Mouse (Mus musculus) MEL (cell line): ENCODE results near the gene Exoc4.

Source experiments
- CTCF ChIP-seq, 3 experiments: IDR thresholded peaks in 2 of 3; conservative IDR thresholded peaks in 1 of 3; 2 replicates each; pipeline ENCODE4 v1.5.1; 2011 to 2012; ENCODE audit warnings: low read length in 3 of 3, low read depth in 2 of 3, mild to moderate bottlenecking in 2 of 3, improper control_type of control experiment in 1 of 3, inconsistent platforms in 1 of 3, mixed read lengths in 1 of 3, moderate library complexity in 1 of 3; ENCODE audit not compliant: control insufficient read depth in 1 of 3, insufficient read depth in 1 of 3, poor library complexity in 1 of 3, severe bottlenecking in 1 of 3
- E2F4 ChIP-seq: IDR thresholded peaks from 2 replicates; pipeline ENCODE4 v1.6.1; 2011; ENCODE audit warnings: low read depth, low read length, improper control_type of control experiment, borderline replicate concordance
- EP300 ChIP-seq, 2 experiments: IDR thresholded peaks; 2 replicates each; pipeline ENCODE4 v1.6.1; 2011; ENCODE audit warnings: improper control_type of control experiment in 2 of 2, low read length in 2 of 2, low read depth in 1 of 2, mild to moderate bottlenecking in 1 of 2
- GABPA ChIP-seq: IDR thresholded peaks from 2 replicates; pipeline ENCODE4 v1.6.1; 2012; ENCODE audit warnings: low read depth, mild to moderate bottlenecking, inconsistent platforms, low read length, improper control_type of control experiment, moderate library complexity
- HCFC1 ChIP-seq: IDR thresholded peaks from 2 replicates; pipeline ENCODE4 v1.6.1; 2012; ENCODE audit warnings: low read depth, mild to moderate bottlenecking, inconsistent platforms, low read length, improper control_type of control experiment, moderate library complexity
- MAX ChIP-seq: IDR thresholded peaks from 2 replicates; pipeline ENCODE4 v1.6.1; 2011; ENCODE audit warnings: low read length, improper control_type of control experiment
- MAZ ChIP-seq: IDR thresholded peaks from 2 replicates; pipeline ENCODE4 v1.6.1; 2012; ENCODE audit warnings: low read depth, mild to moderate bottlenecking, inconsistent platforms, low read length, improper control_type of control experiment
- MEF2A ChIP-seq: IDR thresholded peaks from 2 replicates; pipeline ENCODE4 v1.6.1; 2014; ENCODE audit warnings: low read depth, mild to moderate bottlenecking, inconsistent platforms, low read length, improper control_type of control experiment; ENCODE audit not compliant: poor library complexity, insufficient replicate concordance, severe bottlenecking; ENCODE audit errors: extremely low read depth
- POLR2A ChIP-seq, 2 experiments: IDR thresholded peaks; 2 replicates each; pipeline ENCODE4 v1.6.1; 2011 to 2012; ENCODE audit warnings: low read length in 2 of 2, mild to moderate bottlenecking in 2 of 2, control low read depth in 1 of 2, improper control_type of control experiment in 1 of 2, low read depth in 1 of 2, moderate library complexity in 1 of 2; ENCODE audit not compliant: control insufficient read depth in 1 of 2, insufficient read depth in 1 of 2, poor library complexity in 1 of 2
- USF1 ChIP-seq: IDR thresholded peaks from 2 replicates; pipeline ENCODE4 v1.6.1; 2014; ENCODE audit warnings: low read depth, mild to moderate bottlenecking, inconsistent platforms, low read length, improper control_type of control experiment, moderate library complexity
- USF2 ChIP-seq, 2 experiments: IDR thresholded peaks; 2 replicates each; pipeline ENCODE4 v1.6.1; 2011 to 2012; ENCODE audit warnings: improper control_type of control experiment in 2 of 2, low read length in 2 of 2, borderline replicate concordance in 1 of 2, inconsistent platforms in 1 of 2, low read depth in 1 of 2, mild to moderate bottlenecking in 1 of 2; ENCODE audit not compliant: insufficient read depth in 1 of 2
- ZC3H11A ChIP-seq: IDR thresholded peaks from 2 replicates; pipeline ENCODE4 v1.6.1; 2012; ENCODE audit warnings: low read depth, mild to moderate bottlenecking, inconsistent platforms, low read length, improper control_type of control experiment

DNA sequence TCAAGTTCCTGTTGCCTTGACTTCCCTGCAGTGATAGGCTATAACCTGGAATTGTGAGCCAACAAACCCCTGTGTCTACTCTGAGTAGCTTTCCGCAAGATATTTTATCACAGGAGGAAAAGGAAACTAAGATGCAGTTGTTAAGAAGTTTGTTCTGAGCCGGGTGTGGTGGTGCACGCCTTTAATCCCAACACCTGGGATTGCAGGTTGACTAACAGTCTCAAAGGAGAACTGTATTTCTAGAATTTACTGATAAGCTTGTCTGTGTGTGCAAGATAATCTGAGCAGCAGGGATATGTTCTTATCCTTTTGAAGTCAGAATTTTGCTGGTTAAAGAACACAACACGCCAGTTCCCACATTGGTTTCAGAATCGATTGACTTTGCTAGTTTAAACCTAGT lies 651.1 kb downstream of the Exoc4 start:
- no peak for TF ChIP-seq CTCF (IDR thresholded peaks at IDR 0.05 in 2 of 3, conservative IDR thresholded peaks at IDR 0.05 in 1 of 3; ENCODE audit: control insufficient read depth in 1 of 3, insufficient read depth in 1 of 3, low read depth in 2 of 3, low read length in 3 of 3, poor library complexity in 1 of 3, severe bottlenecking in 1 of 3)
- TF ChIP-seq USF1 = no peak
- no peak for TF ChIP-seq USF2 (IDR thresholded peaks at IDR 0.05; ENCODE audit: borderline replicate concordance in 1 of 2, insufficient read depth in 1 of 2, low read depth in 1 of 2, low read length in 2 of 2)
- TF ChIP-seq POLR2A (IDR thresholded peaks at IDR 0.05; ENCODE audit: control insufficient read depth in 1 of 2, insufficient read depth in 1 of 2, low read depth in 1 of 2, low read length in 2 of 2, poor library complexity in 1 of 2) = no peak
- TF ChIP-seq MEF2A = no peak
- TF ChIP-seq HCFC1 = no peak
- no peak for TF ChIP-seq ZC3H11A
- no peak for TF ChIP-seq E2F4
- peak; percentile 82 to 88 for TF ChIP-seq EP300 (IDR thresholded peaks at IDR 0.05; ENCODE audit: low read depth in 1 of 2, low read length in 2 of 2)
- TF ChIP-seq MAX = no peak
- no peak for TF ChIP-seq MAZ
- no peak for TF ChIP-seq GABPA
